Mouse (Mus musculus) neural tube, embryonic 11.5 days (tissue): ENCODE data around the gene Socs2. TPM values are rescaled to one million over a fixed set of nuclear protein-coding genes. Genes with fewer than 3 reads are reported as not detected.
A peak's percentile ranks its signal among the peaks of the same experiment; 100 is the strongest.

Experiments
- ATAC-seq: fragments of 200-750 bp; cut with Nextera tagmentation; 2 replicates; pipeline ENCODE4 v1.8.0; 2017; ENCODE audit warnings: moderate number of reproducible peaks, mild to moderate bottlenecking, moderate TSS enrichment, moderate library complexity; ENCODE audit not compliant: insufficient read depth, low FRiP score, low TSS enrichment
- DNase-seq: peaks from one replicate; pipeline ENCODE4 v3.0.0-alpha.2; 2015; ENCODE audit warnings: low spot score
- H3K27ac ChIP-seq: fragments of 300-500 bp; sonication (generic); 2 replicates; pipeline ENCODE4 v1.5.1; 2014; ENCODE audit warnings: low read depth, mild to moderate bottlenecking, low read length
- H3K27me3 ChIP-seq: fragments of 300-500 bp; sonication (generic); 2 replicates; pipeline ENCODE4 v1.6.1; 2014; ENCODE audit warnings: mild to moderate bottlenecking, low read length, mixed read lengths; ENCODE audit not compliant: control insufficient read depth, insufficient read depth
- H3K36me3 ChIP-seq: fragments of 300-500 bp; sonication (generic); 2 replicates; pipeline ENCODE4 v1.6.1; 2014; ENCODE audit warnings: mild to moderate bottlenecking, low read length, moderate library complexity, mixed read lengths; ENCODE audit not compliant: control insufficient read depth, insufficient read depth
- H3K4me1 ChIP-seq: fragments of 300-500 bp; sonication (generic); 2 replicates; pipeline ENCODE4 v1.6.1; 2014; ENCODE audit warnings: low read length, mixed read lengths; ENCODE audit not compliant: control insufficient read depth, insufficient read depth
- H3K4me2 ChIP-seq: fragments of 300-500 bp; sonication (generic); 2 replicates; pipeline ENCODE4 v1.6.1; 2014; ENCODE audit warnings: low read depth, mild to moderate bottlenecking, moderate library complexity
- H3K4me3 ChIP-seq: fragments of 300-500 bp; sonication (generic); 2 replicates; pipeline ENCODE4 v1.5.1; 2014; ENCODE audit warnings: low read depth, low read length
- H3K9ac ChIP-seq: fragments of 300-500 bp; sonication (generic); 2 replicates; pipeline ENCODE4 v1.6.1; 2014; ENCODE audit warnings: mild to moderate bottlenecking, low read length
- H3K9me3 ChIP-seq: fragments of 300-500 bp; sonication (generic); 2 replicates; pipeline ENCODE4 v1.6.1; 2016; ENCODE audit warnings: low read length; ENCODE audit not compliant: control insufficient read depth
- WGBS: fragments of 180-500 bp; shearing (Covaris S2); extraction: QIAGEN DNeasy Blood & Tissue Kit; methylation state at CpG from one replicate; pipeline ENCODE4 v1.1.7; 2014; 5-methylcytosine and 5-hydroxymethylcytosine counted together
- polyA plus RNA-seq: library from polyadenylated mRNA; unstranded; fragments of >200 nt; fragmentation: Nextera tagmentation; extraction: Ambion mirVana; gene quantifications from 2 replicates; pipeline ENCODE4 v1.2.1, GENCODE M21; 2014

Socs2 gene
- 45.0 and 46.0 TPM in 2 replicates for polyA plus RNA-seq

GRCm38 (mm10) chr10:95416685-95417495 lies at the start of gene Socs2:
Gene Socs2 (minus strand): TSS chr10:95417180.
- under 1% methylated on average over 55 of the region's 66 CpGs for WGBS
- H3K27me3 ChIP-seq: peaks cover 3% of the 10 kb centered on the region; the same call in 1 of the 2 replicates
- ATAC-seq: peak; percentile 82

GRCm38 (mm10) chr10:95465485-95465896 lies 48.5 kb upstream of the Socs2 start:
- Histone ChIP-seq H3K9ac (no peak overlapping the region), H3K27me3 (no peaks in the 10 kb centered on the region), H3K36me3 (no peaks in the 10 kb centered on the region), H3K27ac (no peak overlapping the region), H3K4me3 (no peak overlapping the region), H3K4me1 (no peaks in the 10 kb centered on the region), H3K9me3 (no peaks in the 10 kb centered on the region), H3K4me2 (no peak overlapping the region)
- 57% methylated on average over 4 of the region's 4 CpGs for WGBS
- DNase-seq (no peak), ATAC-seq (no peak)

More at GRCm38 (mm10) chr10:95416685-95417495, at the start of gene Socs2:
- Histone ChIP-seq H3K27ac (peak within 1 kb of the TSS; percentile 88), H3K36me3 (no peaks in the 10 kb centered on the region), H3K9ac (peak within 1 kb of the TSS; percentile 77), H3K4me1 (peaks cover 4% of the 10 kb centered on the region; the same call in 1 of the 2 replicates), H3K9me3 (no peaks in the 10 kb centered on the region), H3K4me2 (peak within 1 kb of the TSS; percentile 85), H3K4me3 (peak within 1 kb of the TSS; percentile 66)
- peak; percentile 95 for DNase-seq

- no peak overlapping the region for H3K27ac ChIP-seq
- no peaks in the 10 kb centered on the region for H3K4me1 ChIP-seq
- DNase-seq (no peak), ATAC-seq (no peak)
- H3K4me2 ChIP-seq: no peak overlapping the region
- 80% methylated on average over 6 of the region's 6 CpGs for WGBS
- no peak overlapping the region for H3K9ac ChIP-seq
- no peaks in the 10 kb centered on the region for H3K9me3 ChIP-seq
- H3K27me3 ChIP-seq: no peaks in the 10 kb centered on the region
- no peak overlapping the region for H3K4me3 ChIP-seq
- H3K36me3 ChIP-seq: no peaks in the 10 kb centered on the region
Measured at GRCm38 (mm10) chr10:95464527-95464926, 47.5 kb upstream of the Socs2 start.

- Histone ChIP-seq H3K36me3 (no peaks in the 10 kb centered on the region), H3K4me1 (no peaks in the 10 kb centered on the region), H3K4me2 (no peak overlapping the region), H3K27me3 (no peaks in the 10 kb centered on the region), H3K9me3 (no peaks in the 10 kb centered on the region), H3K27ac (no peak overlapping the region), H3K9ac (no peak overlapping the region), H3K4me3 (no peak overlapping the region)
- WGBS: 81% methylated on average over 1 of the region's 1 CpGs
- DNase-seq: no peak
- ATAC-seq: no peak
Measured at GRCm38 (mm10) chr10:95462231-95462630, 45.3 kb upstream of the Socs2 start.

- Histone ChIP-seq H3K4me2 (no peak overlapping the region), H3K4me3 (no peak overlapping the region), H3K4me1 (no peaks in the 10 kb centered on the region), H3K9me3 (no peaks in the 10 kb centered on the region), H3K36me3 (no peaks in the 10 kb centered on the region), H3K27ac (no peak overlapping the region), H3K9ac (no peak overlapping the region), H3K27me3 (no peaks in the 10 kb centered on the region)
- ATAC-seq (no peak), DNase-seq (no peak)
- WGBS: 56% methylated on average over 4 of the region's 4 CpGs
Measured at GRCm38 (mm10) chr10:95461053-95461553, 44.1 kb upstream of the Socs2 start.

GRCm38 (mm10) chr10:95458050-95458806 lies 41.2 kb upstream of the Socs2 start:
- ATAC-seq: no peak
- WGBS: 93% methylated on average over 9 of the region's 9 CpGs
- Histone ChIP-seq H3K4me3 (no peak overlapping the region), H3K36me3 (no peaks in the 10 kb centered on the region), H3K27me3 (no peaks in the 10 kb centered on the region), H3K4me2 (no peak overlapping the region), H3K9ac (no peak overlapping the region), H3K27ac (no peak overlapping the region), H3K4me1 (no peaks in the 10 kb centered on the region), H3K9me3 (no peaks in the 10 kb centered on the region)
- DNase-seq: no peak

GRCm38 (mm10) chr10:95457367-95458049 lies 40.5 kb upstream of the Socs2 start:
- no peaks in the 10 kb centered on the region for H3K36me3 ChIP-seq
- H3K4me1 ChIP-seq: no peaks in the 10 kb centered on the region
- no peak overlapping the region for H3K4me3 ChIP-seq
- no peaks in the 10 kb centered on the region for H3K9me3 ChIP-seq
- H3K9ac ChIP-seq: no peak overlapping the region
- WGBS: 87% methylated on average over 8 of the region's 8 CpGs
- DNase-seq: no peak
- H3K4me2 ChIP-seq: no peak overlapping the region
- H3K27ac ChIP-seq: no peak overlapping the region
- no peaks in the 10 kb centered on the region for H3K27me3 ChIP-seq
- ATAC-seq: no peak

GRCm38 (mm10) chr10:95456103-95456502 lies 39.1 kb upstream of the Socs2 start:
- no peaks in the 10 kb centered on the region for H3K9me3 ChIP-seq
- 74% methylated on average over 2 of the region's 2 CpGs for WGBS
- no peak for ATAC-seq
- no peaks in the 10 kb centered on the region for H3K36me3 ChIP-seq
- H3K4me2 ChIP-seq: no peak overlapping the region
- no peak overlapping the region for H3K27ac ChIP-seq
- no peak overlapping the region for H3K4me3 ChIP-seq
- no peak overlapping the region for H3K9ac ChIP-seq
- DNase-seq: no peak
- no peaks in the 10 kb centered on the region for H3K4me1 ChIP-seq
- no peaks in the 10 kb centered on the region for H3K27me3 ChIP-seq
